Mouse (Mus musculus) heart, postnatal 4 days (tissue): Measurements from ENCODE around the gene Dnajb6. TPM values are rescaled to one million over a fixed set of nuclear protein-coding genes. Genes with fewer than 3 reads are reported as not detected.
"Not testable (repeated sequence)": the region's sequence is repeated elsewhere in the genome, so short reads cannot be mapped to it uniquely, and the experiment has no call there.

ENCODE experiments used
- DNase-seq: peaks from one replicate; pipeline ENCODE4 v3.0.0; 2021
- total RNA-seq, 2 experiments: library from RNA; stranded (reverse); gene quantifications; 2 replicates each; pipeline ENCODE4 v1.2.3; 2021

Dnajb6 gene
- total RNA-seq, 2 experiments from 2014 or later, result 73.3 to 79.0 TPM

- DNase-seq, result peak; percentile 35
Measured at GRCm38 (mm10) chr5:29770935-29771334, 35.4 kb downstream of the Dnajb6 start.

- DNase-seq, result no peak
Measured at GRCm38 (mm10) chr5:29772038-29772437, 36.5 kb downstream of the Dnajb6 start.

GRCm38 (mm10) chr5:29772651-29773330 lies 37.3 kb downstream of the Dnajb6 start:
- peak; percentile 31 for DNase-seq

GRCm38 (mm10) chr5:29773460-29774150 lies 38.1 kb downstream of the Dnajb6 start:
- DNase-seq, result no peak

- peak; percentile 42 for DNase-seq
Measured at GRCm38 (mm10) chr5:29775437-29775836, 39.9 kb downstream of the Dnajb6 start.

- no peak for DNase-seq
Measured at GRCm38 (mm10) chr5:29778029-29778428, 42.5 kb downstream of the Dnajb6 start.

- not testable (repeated sequence) for DNase-seq
Measured at GRCm38 (mm10) chr5:29779733-29780132, 44.2 kb downstream of the Dnajb6 start.

GRCm38 (mm10) chr5:29782261-29782660 lies 46.8 kb downstream of the Dnajb6 start:
- no peak for DNase-seq

- not testable (repeated sequence) for DNase-seq
Measured at GRCm38 (mm10) chr5:29784906-29785305, 49.4 kb downstream of the Dnajb6 start.

- not testable (repeated sequence) for DNase-seq
Measured at GRCm38 (mm10) chr5:29785953-29786352, 50.5 kb downstream of the Dnajb6 start.

- DNase-seq, result not testable (repeated sequence)
Measured at GRCm38 (mm10) chr5:29794933-29795332, 59.4 kb downstream of the Dnajb6 start.

- DNase-seq, result no peak
Measured at GRCm38 (mm10) chr5:29808940-29809339, 73.5 kb downstream of the Dnajb6 start.

- not testable (repeated sequence) for DNase-seq
Measured at GRCm38 (mm10) chr5:29811377-29811921, 76.0 kb downstream of the Dnajb6 start.

- no peak for DNase-seq
Measured at GRCm38 (mm10) chr5:29816523-29817242, 81.2 kb downstream of the Dnajb6 start.

GRCm38 (mm10) chr5:29817400-29817799 lies 81.9 kb downstream of the Dnajb6 start:
- peak; percentile 51 for DNase-seq

GRCm38 (mm10) chr5:29818287-29818686 lies 82.8 kb downstream of the Dnajb6 start:
- DNase-seq, result no peak

GRCm38 (mm10) chr5:29824796-29825195 lies 89.3 kb downstream of the Dnajb6 start:
- DNase-seq, result peak; percentile 70

- DNase-seq, result peak; percentile 66
Measured at GRCm38 (mm10) chr5:29826780-29827179, 91.3 kb downstream of the Dnajb6 start.

- peak; percentile 58 for DNase-seq
Measured at GRCm38 (mm10) chr5:29842444-29843166, 107.1 kb downstream of the Dnajb6 start.

GRCm38 (mm10) chr5:29845038-29845437 lies 109.5 kb downstream of the Dnajb6 start:
- DNase-seq, result no peak

GRCm38 (mm10) chr5:29847494-29847893 lies 112.0 kb downstream of the Dnajb6 start:
- no peak for DNase-seq

GRCm38 (mm10) chr5:29848091-29848490 lies 112.6 kb downstream of the Dnajb6 start:
- DNase-seq, result no peak
